Mouse (Mus musculus) liver, embryonic 11.5 days (tissue): Measurements from ENCODE around the gene Cd6. TPM values are rescaled to one million over a fixed set of nuclear protein-coding genes. Genes with fewer than 3 reads are reported as not detected.

Experiments
- ATAC-seq: fragments of 200-750 bp; cut with Nextera tagmentation; replicated peaks from 2 replicates; pipeline ENCODE4 v1.8.0; 2017; ENCODE audit warnings: moderate number of reproducible peaks, mild to moderate bottlenecking, moderate TSS enrichment, moderate library complexity; ENCODE audit not compliant: low FRiP score
- DNase-seq: peaks from one replicate; pipeline ENCODE4 v3.0.0-alpha.2; 2017; ENCODE audit warnings: low spot score
- H3K27ac ChIP-seq: fragments of 300-500 bp; sonication (generic); 2 replicates; pipeline ENCODE4 v1.5.1; 2014; ENCODE audit warnings: mild to moderate bottlenecking, low read depth, low read length, control low read depth
- H3K27me3 ChIP-seq: fragments of 300-500 bp; sonication (generic); replicated peaks from 2 replicates; pipeline ENCODE4 v1.6.1; 2014; ENCODE audit warnings: low read length, mixed read lengths; ENCODE audit not compliant: control insufficient read depth, insufficient read depth
- H3K36me3 ChIP-seq: fragments of 300-500 bp; sonication (generic); 2 replicates; pipeline ENCODE4 v1.6.1; 2014; ENCODE audit warnings: mild to moderate bottlenecking, low read length, moderate library complexity, mixed read lengths; ENCODE audit not compliant: control insufficient read depth, insufficient read depth
- H3K4me1 ChIP-seq: fragments of 300-500 bp; sonication (generic); replicated peaks from 2 replicates; pipeline ENCODE4 v1.6.1; 2014; ENCODE audit warnings: low read length, mixed read lengths; ENCODE audit not compliant: control insufficient read depth, insufficient read depth
- H3K4me2 ChIP-seq: fragments of 300-500 bp; sonication (generic); 2 replicates; pipeline ENCODE4 v1.6.1; 2014; ENCODE audit warnings: mild to moderate bottlenecking, control low read depth, moderate library complexity
- H3K4me3 ChIP-seq: fragments of 300-500 bp; sonication (generic); 2 replicates; pipeline ENCODE4 v1.5.1; 2014; ENCODE audit warnings: low read depth, low read length, control low read depth
- H3K9ac ChIP-seq: fragments of 300-500 bp; sonication (generic); 2 replicates; pipeline ENCODE4 v1.6.1; 2014; ENCODE audit warnings: low read depth, low read length, control low read depth
- H3K9me3 ChIP-seq: fragments of 300-500 bp; sonication (generic); 2 replicates; pipeline ENCODE4 v1.6.1; 2016; ENCODE audit warnings: low read length, inconsistent platforms, mixed read lengths; ENCODE audit not compliant: control insufficient read depth
- WGBS: fragments of 180-500 bp; shearing (Covaris S2); extraction: QIAGEN DNeasy Blood & Tissue Kit; methylation state at CpG from one replicate; pipeline ENCODE4 v1.1.7; 2014; 5-methylcytosine and 5-hydroxymethylcytosine counted together
- polyA plus RNA-seq: library from polyadenylated mRNA; unstranded; fragments of >200 nt; fragmentation: Nextera tagmentation; extraction: Ambion mirVana; gene quantifications from 2 replicates; pipeline ENCODE4 v1.2.1, GENCODE M21; 2014

The Cd6 gene
- polyA plus RNA-seq, 1 experiment from 2014 or later, result not detected

GRCm38 (mm10) chr19:10758708-10759107, 71.2 kb downstream of the Cd6 start:
- Histone ChIP-seq H3K9me3 (no peaks in the 10 kb centered on the region), H3K4me1 (no peaks in the 10 kb centered on the region), H3K4me3 (no peak overlapping the region), H3K9ac (no peak overlapping the region), H3K27me3 (no peaks in the 10 kb centered on the region), H3K36me3 (no peaks in the 10 kb centered on the region), H3K27ac (no peak overlapping the region), H3K4me2 (no peak overlapping the region)
- DNase-seq (no peak), ATAC-seq (no peak)
- 62% methylated on average over 6 of the region's 6 CpGs for WGBS

DNA sequence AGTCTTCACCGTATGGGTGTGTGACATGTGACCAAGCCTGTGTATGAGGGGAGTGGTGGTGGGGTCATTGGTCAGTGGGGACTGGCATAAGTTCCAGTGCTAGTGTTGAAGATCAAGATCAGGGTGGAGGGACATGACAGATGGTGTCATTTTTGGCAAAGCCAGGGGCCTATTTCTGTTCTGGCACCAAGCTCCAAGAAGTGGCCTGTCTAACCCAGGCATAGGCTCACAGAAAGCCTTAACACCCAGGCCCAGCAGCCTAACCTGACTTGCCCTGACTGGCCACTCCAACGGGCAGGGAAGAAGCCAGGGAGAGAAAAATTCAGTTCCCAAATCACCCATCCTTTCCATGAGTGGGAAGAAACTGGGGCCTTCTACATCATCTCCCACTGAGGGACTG, 72.3 kb downstream of the Cd6 start:
- Histone ChIP-seq H3K4me1 (no peaks in the 10 kb centered on the region), H3K4me2 (no peak overlapping the region), H3K36me3 (no peaks in the 10 kb centered on the region), H3K9ac (no peak overlapping the region), H3K9me3 (no peaks in the 10 kb centered on the region), H3K27ac (no peak overlapping the region), H3K4me3 (no peak overlapping the region), H3K27me3 (no peaks in the 10 kb centered on the region)
- ATAC-seq (no peak), DNase-seq (no peak)
- 76% methylated on average over 2 of the region's 2 CpGs for WGBS

DNA sequence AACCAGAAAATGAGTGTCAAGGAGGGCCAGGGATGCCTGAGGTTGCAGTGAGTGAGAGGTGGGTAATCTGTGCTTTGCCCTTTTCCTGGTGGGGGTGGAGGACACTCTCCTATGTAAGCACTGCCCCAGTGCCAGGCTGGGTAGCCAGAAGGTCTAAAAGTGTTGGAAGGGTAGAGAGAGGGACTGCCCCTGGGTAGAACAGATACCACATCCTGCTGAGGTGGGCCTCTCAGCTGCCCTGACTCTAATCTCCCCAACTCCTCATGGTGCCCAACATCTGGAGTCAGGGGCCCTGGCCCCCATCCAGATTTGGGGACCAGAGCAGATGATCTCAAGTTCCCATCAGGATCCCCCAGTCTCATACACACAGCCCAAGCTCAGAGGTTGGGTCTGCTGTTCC, 72.7 kb downstream of the Cd6 start:
- no peak overlapping the region for H3K4me2 ChIP-seq
- no peak overlapping the region for H3K9ac ChIP-seq
- no peak overlapping the region for H3K4me3 ChIP-seq
- DNase-seq (no peak), ATAC-seq (no peak)
- H3K27me3 ChIP-seq, result no peaks in the 10 kb centered on the region
- no peaks in the 10 kb centered on the region for H3K4me1 ChIP-seq
- no peaks in the 10 kb centered on the region for H3K9me3 ChIP-seq
- H3K27ac ChIP-seq, result no peak overlapping the region
- H3K36me3 ChIP-seq, result no peaks in the 10 kb centered on the region

DNA sequence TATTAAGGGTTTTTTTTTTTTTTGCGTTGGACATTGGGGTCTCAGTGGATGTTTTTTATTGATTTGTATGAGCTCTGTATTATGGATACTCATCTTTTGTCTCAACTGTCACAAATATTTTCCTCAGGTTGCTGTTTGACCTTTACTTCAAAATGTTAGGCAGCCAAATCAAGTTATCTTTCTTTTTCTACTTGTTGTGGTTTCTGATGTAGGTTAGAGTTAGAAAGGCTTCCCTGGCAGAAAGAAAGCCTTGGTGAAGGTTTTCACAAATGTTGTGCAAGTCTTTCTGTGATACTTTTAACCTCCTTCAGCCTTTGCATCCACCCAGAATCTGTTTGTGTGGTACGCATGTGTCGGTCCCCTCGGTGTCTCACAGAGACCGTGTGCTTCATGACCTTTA, 77.2 kb downstream of the Cd6 start:
- no peak overlapping the region for H3K4me2 ChIP-seq
- H3K9ac ChIP-seq, result no peak overlapping the region
- no peaks in the 10 kb centered on the region for H3K27me3 ChIP-seq
- H3K4me1 ChIP-seq, result no peaks in the 10 kb centered on the region
- no peak overlapping the region for H3K4me3 ChIP-seq
- no peak overlapping the region for H3K27ac ChIP-seq
- no peak for ATAC-seq
- H3K36me3 ChIP-seq, result no peaks in the 10 kb centered on the region
- no peak for DNase-seq
- no peaks in the 10 kb centered on the region for H3K9me3 ChIP-seq
- WGBS, result 88% methylated on average over 5 of the region's 5 CpGs

GRCm38 (mm10) chr19:10752106-10752505, 77.8 kb downstream of the Cd6 start:
- H3K27ac ChIP-seq, result no peak overlapping the region
- no peak overlapping the region for H3K4me2 ChIP-seq
- H3K9ac ChIP-seq, result no peak overlapping the region
- H3K27me3 ChIP-seq, result no peaks in the 10 kb centered on the region
- H3K9me3 ChIP-seq, result no peaks in the 10 kb centered on the region
- no peak for ATAC-seq
- no peaks in the 10 kb centered on the region for H3K4me1 ChIP-seq
- H3K36me3 ChIP-seq, result no peaks in the 10 kb centered on the region
- H3K4me3 ChIP-seq, result no peak overlapping the region
- no peak for DNase-seq
- WGBS, result 87% methylated on average over 6 of the region's 6 CpGs

- H3K9me3 ChIP-seq, result no peaks in the 10 kb centered on the region
Observed at GRCm38 (mm10) chr19:10751607-10752006, 78.3 kb downstream of the Cd6 start.

GRCm38 (mm10) chr19:10750161-10750560, 79.7 kb downstream of the Cd6 start:
- H3K27me3 ChIP-seq, result no peaks in the 10 kb centered on the region
- no peak overlapping the region for H3K9ac ChIP-seq
- no peak overlapping the region for H3K27ac ChIP-seq
- no peak overlapping the region for H3K4me3 ChIP-seq
- DNase-seq (no peak), ATAC-seq (no peak)
- H3K9me3 ChIP-seq, result no peaks in the 10 kb centered on the region
- no peak overlapping the region for H3K4me2 ChIP-seq
- H3K4me1 ChIP-seq, result no peaks in the 10 kb centered on the region
- H3K36me3 ChIP-seq, result no peaks in the 10 kb centered on the region
- 73% methylated on average over 6 of the region's 6 CpGs for WGBS

More at GRCm38 (mm10) chr19:10751607-10752006, 78.3 kb downstream of the Cd6 start:
- Histone ChIP-seq H3K9ac (no peak overlapping the region), H3K4me3 (no peak overlapping the region), H3K27me3 (no peaks in the 10 kb centered on the region), H3K27ac (no peak overlapping the region), H3K4me1 (no peaks in the 10 kb centered on the region), H3K4me2 (no peak overlapping the region), H3K36me3 (no peaks in the 10 kb centered on the region)
- no peak for DNase-seq
- no peak for ATAC-seq
- WGBS, result 65% methylated on average over 1 of the region's 1 CpGs

GRCm38 (mm10) chr19:10749295-10749694, 80.6 kb downstream of the Cd6 start:
- no peak for DNase-seq
- H3K27ac ChIP-seq, result no peak overlapping the region
- WGBS, result 89% methylated on average over 6 of the region's 6 CpGs
- no peaks in the 10 kb centered on the region for H3K27me3 ChIP-seq
- no peak overlapping the region for H3K4me3 ChIP-seq
- H3K36me3 ChIP-seq, result no peaks in the 10 kb centered on the region
- no peaks in the 10 kb centered on the region for H3K4me1 ChIP-seq
- H3K9me3 ChIP-seq, result no peaks in the 10 kb centered on the region
- H3K4me2 ChIP-seq, result no peak overlapping the region
- ATAC-seq, result no peak
- H3K9ac ChIP-seq, result no peak overlapping the region

- Histone ChIP-seq H3K27me3 (no peaks in the 10 kb centered on the region), H3K36me3 (no peaks in the 10 kb centered on the region), H3K27ac (no peak overlapping the region), H3K4me2 (no peak overlapping the region), H3K9me3 (no peaks in the 10 kb centered on the region), H3K4me3 (no peak overlapping the region), H3K9ac (no peak overlapping the region), H3K4me1 (no peaks in the 10 kb centered on the region)
- ATAC-seq, result no peak
- whole genome bisulfite sequencing, result 73% methylated on average over 11 of the region's 11 CpGs
- DNase-seq, result no peak
Observed at GRCm38 (mm10) chr19:10748401-10749102, 81.3 kb downstream of the Cd6 start.
